Mouse (Mus musculus) layer of hippocampus, postnatal 14 days (tissue): ENCODE results near the gene Apoa4. TPM values are rescaled to one million over a fixed set of nuclear protein-coding genes. Genes with fewer than 3 reads are reported as not detected.

Experiments used
- DNase-seq, 2 experiments: peaks; one replicate each; pipeline ENCODE4 v3.0.0; 2021 to 2022; ENCODE audit warnings: low spot score in 2 of 2, mixed read lengths in 1 of 2
- long read RNA-seq, 2 experiments: library from polyadenylated mRNA; stranded (forward); transcript quantifications; one replicate each; pipeline ENCODE4 v2.0.0; 2021
- total RNA-seq, 2 experiments: library from RNA; stranded (reverse); gene quantifications; 2 replicates each; pipeline ENCODE4 v1.2.3; 2021

The Apoa4 gene
- total RNA-seq, result not detected
- long read RNA-seq, experiment 1, result 0 reads
- long read RNA-seq, experiment 2, result 0 reads

- DNase-seq, result no peak
These were observed at the start of gene Apoa4 for GRCm38 (mm10) chr9:46240526-46241153. Gene Apoa4 (plus strand): TSS chr9:46240696.

GRCm38 (mm10) chr9:46191234-46191633, 49.3 kb upstream of the Apoa4 start:
- DNase-seq, result no peak

- DNase-seq, result peak in 1 of 2 experiments; percentile 67
These were observed 48.9 kb upstream of the Apoa4 start for GRCm38 (mm10) chr9:46191644-46192043.

GRCm38 (mm10) chr9:46192642-46193041, 47.9 kb upstream of the Apoa4 start:
- no peak for DNase-seq

GRCm38 (mm10) chr9:46194809-46195208, 45.7 kb upstream of the Apoa4 start:
- DNase-seq, result no peak

GRCm38 (mm10) chr9:46196699-46197169, 43.8 kb upstream of the Apoa4 start:
- DNase-seq, result no peak

GRCm38 (mm10) chr9:46198461-46198860, 42.0 kb upstream of the Apoa4 start:
- peak; percentile 37 to 50 for DNase-seq

GRCm38 (mm10) chr9:46198936-46199335, 41.6 kb upstream of the Apoa4 start:
- no peak for DNase-seq

GRCm38 (mm10) chr9:46199609-46200008, 40.9 kb upstream of the Apoa4 start:
- DNase-seq, result no peak

GRCm38 (mm10) chr9:46206834-46207500, 33.5 kb upstream of the Apoa4 start:
- no peak for DNase-seq

GRCm38 (mm10) chr9:46207501-46207869, 33.0 kb upstream of the Apoa4 start:
- DNase-seq, result no peak

GRCm38 (mm10) chr9:46208401-46208974, 32.0 kb upstream of the Apoa4 start:
- DNase-seq, result no peak

GRCm38 (mm10) chr9:46210473-46210872, 30.0 kb upstream of the Apoa4 start:
- DNase-seq, result no peak

GRCm38 (mm10) chr9:46214276-46214675, 26.2 kb upstream of the Apoa4 start:
- DNase-seq, result no peak

- DNase-seq, result no peak
These were observed 25.6 kb upstream of the Apoa4 start for GRCm38 (mm10) chr9:46214946-46215337.

GRCm38 (mm10) chr9:46215338-46216322, 24.9 kb upstream of the Apoa4 start:
- DNase-seq, result peak in 1 of 2 experiments; percentile 22

- DNase-seq, result no peak
These were observed 23.6 kb upstream of the Apoa4 start for GRCm38 (mm10) chr9:46216744-46217470.

GRCm38 (mm10) chr9:46218176-46218575, 22.3 kb upstream of the Apoa4 start:
- DNase-seq, result no peak

- no peak for DNase-seq
These were observed 17.4 kb upstream of the Apoa4 start for GRCm38 (mm10) chr9:46223090-46223489.

- DNase-seq, result no peak
These were observed 16.4 kb upstream of the Apoa4 start for GRCm38 (mm10) chr9:46224101-46224500.
